In the genomic region with DNA sequence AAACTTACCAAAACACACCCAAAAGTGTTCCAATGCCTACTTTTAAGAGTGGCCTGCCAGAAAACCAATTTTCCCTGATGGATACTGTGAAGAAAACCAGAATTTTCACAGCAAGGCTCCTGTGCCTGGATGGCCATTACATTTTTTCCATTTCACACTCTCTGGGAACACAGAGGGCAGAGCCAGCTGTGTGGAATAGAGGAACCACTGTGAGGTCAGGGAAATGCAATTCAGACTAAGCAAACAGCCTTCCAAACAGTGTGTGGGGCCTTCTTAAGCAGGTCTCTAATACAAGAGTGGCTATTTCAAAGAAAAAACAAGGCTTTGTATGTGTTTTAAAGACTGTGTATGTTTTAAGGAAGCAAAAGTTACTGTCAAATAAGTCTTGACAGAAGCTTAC, we compare ENCODE assay signal across 16 mouse cellular contexts.
DNase-seq lines count a peak whose midpoint lies in the region.
"Had no signal": no experiment of that assay in that cellular context is flagged by ENCODE, and none has a peak within 500 bp of the region (broad histone marks: within the 10 kb centered on the region; RNA-seq: fewer than 3 reads in every experiment).

No protein-coding gene starts in this region.

- DNase-seq in embryo, embryonic 11 days: peak; percentile 2
- no peak for DNase-seq in embryo, embryonic 10.5 days (ENCODE audit: low spot score)
- DNase-seq in brain, adult 2 months (ENCODE audit: low read depth, low spot score): peak; percentile 3
- peak; percentile 5 for DNase-seq in forelimb bud, embryonic 11.5 days (ENCODE audit: low read depth, low spot score)
- no peak for DNase-seq in frontal cortex, postnatal 36 days (ENCODE audit: low spot score in 2 of 2)
- no peak for DNase-seq in Muller cell, postnatal 12 days (ENCODE audit: inconsistent ontology term)
- DNase-seq: adrenal gland, adult 2 months; adrenal gland, postnatal 10 days; adrenal gland, postnatal 25 days; B cell, adult 2 months; cerebellum, adult 11 months; cerebellum, adult 18-20 months; cerebellum, adult 8-10 months; cerebellum, adult 9-11 months; cerebellum, postnatal 14 days; cerebellum, postnatal 36 days had no signal

Comparison
In these comparisons a context has a peak if more than half of its experiments do, and no peak if none do; other contexts are left out.
1. DNase-seq: peak in embryo, embryonic 11 days (single experiment), brain, adult 2 months (single experiment) and forelimb bud, embryonic 11.5 days (single experiment); none in embryo, embryonic 10.5 days (single experiment), frontal cortex, postnatal 36 days (0 of 2) and Muller cell, postnatal 12 days (single experiment).